Mouse (Mus musculus): ENCODE data around the gene Asphd2. TPM values are rescaled to one million over a fixed set of nuclear protein-coding genes. Genes with fewer than 3 reads are reported as not detected.
A peak's percentile ranks its signal among the peaks of the same experiment; 100 is the strongest.

Asphd2 gene
- polyA plus RNA-seq (2012; rRNA removed): 181 and 198 TPM in 2 replicates

DNA sequence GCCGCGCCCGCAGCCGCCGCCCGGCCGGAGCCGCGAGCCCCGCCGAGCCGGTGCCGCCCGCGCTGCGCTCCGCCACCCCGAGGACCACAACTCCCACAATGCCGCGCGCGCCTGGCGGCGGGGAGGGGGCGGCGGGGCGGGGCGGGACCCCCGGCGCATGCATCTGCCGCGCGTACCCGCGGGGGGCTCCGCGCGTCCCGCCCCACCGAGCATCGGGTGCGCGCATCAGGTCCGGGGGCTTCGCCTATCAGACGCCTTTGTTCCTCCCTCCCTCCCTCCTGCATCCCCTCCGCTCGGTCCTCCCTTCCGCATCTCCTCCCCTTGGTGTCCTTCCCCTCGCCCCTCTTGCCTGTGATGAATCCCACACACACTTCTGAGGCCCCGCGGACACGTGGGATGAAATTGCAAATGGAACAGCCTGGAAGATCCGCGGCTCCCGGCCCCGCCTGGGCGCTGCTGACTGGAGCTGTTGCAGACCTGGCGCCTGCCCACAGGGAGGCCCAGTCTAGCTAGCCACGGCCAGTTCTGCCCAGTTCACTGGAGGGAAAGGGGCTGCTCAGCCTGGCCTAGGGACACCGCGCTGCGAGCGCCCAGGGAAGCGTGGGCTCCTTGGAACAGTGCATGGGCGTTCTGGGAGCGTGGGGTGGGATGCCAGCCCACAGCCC is at the start of gene Asphd2:
TSS of gene Asphd2 (minus strand) at position 88 of the 665 bp plus-strand sequence.
- Histone ChIP-seq H3K4me1 (ENCODE audit: control insufficient read depth, insufficient read depth, low read length) (peaks cover 11% of the 10 kb centered on the region; the same call in 1 of the 2 replicates), H3K27ac (ENCODE audit: insufficient read depth, low read length) (peak within 1 kb of the TSS; percentile 69), H3K4me3 (ENCODE audit: insufficient read depth, low read length) (peak within 1 kb of the TSS; percentile 74)
- TF ChIP-seq CTCF (IDR thresholded peaks at IDR 0.05; ENCODE audit: extremely low read depth, insufficient read depth, low read length) (no peak), POLR2A (IDR thresholded peaks at IDR 0.05; ENCODE audit: extremely low read depth, insufficient read depth, low read length) (peak; percentile 41; the same call in 1 of the 2 replicates)

DNA sequence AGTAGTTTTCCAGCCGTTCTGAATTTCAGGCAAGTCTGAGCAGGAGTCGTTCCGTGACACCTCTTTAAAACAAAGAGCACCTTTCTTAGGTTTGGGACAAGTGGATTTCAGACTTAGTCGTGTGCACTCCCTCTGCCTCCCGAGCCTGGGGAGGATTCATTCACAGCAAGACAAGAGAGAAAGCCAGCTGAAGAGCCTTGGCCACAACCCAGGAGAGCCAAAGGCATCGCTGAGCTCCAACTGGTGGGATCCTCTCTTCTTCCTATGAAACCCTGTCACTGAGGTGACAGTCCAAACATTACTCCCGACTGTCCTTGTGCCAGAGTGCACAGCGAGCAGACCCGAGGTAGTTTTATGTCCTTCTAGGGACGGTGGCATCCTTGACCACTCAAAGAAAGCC is 43.9 kb upstream of the Asphd2 start:
- H3K4me3 ChIP-seq (ENCODE audit: insufficient read depth, low read length): no peak overlapping the region
- TF ChIP-seq POLR2A (IDR thresholded peaks at IDR 0.05; ENCODE audit: extremely low read depth, insufficient read depth, low read length) (no peak), CTCF (IDR thresholded peaks at IDR 0.05; ENCODE audit: extremely low read depth, insufficient read depth, low read length) (no peak)
- H3K27ac ChIP-seq (ENCODE audit: insufficient read depth, low read length): no peak overlapping the region
- peaks cover 9% of the 10 kb centered on the region for H3K4me1 ChIP-seq (ENCODE audit: control insufficient read depth, insufficient read depth, low read length)

DNA sequence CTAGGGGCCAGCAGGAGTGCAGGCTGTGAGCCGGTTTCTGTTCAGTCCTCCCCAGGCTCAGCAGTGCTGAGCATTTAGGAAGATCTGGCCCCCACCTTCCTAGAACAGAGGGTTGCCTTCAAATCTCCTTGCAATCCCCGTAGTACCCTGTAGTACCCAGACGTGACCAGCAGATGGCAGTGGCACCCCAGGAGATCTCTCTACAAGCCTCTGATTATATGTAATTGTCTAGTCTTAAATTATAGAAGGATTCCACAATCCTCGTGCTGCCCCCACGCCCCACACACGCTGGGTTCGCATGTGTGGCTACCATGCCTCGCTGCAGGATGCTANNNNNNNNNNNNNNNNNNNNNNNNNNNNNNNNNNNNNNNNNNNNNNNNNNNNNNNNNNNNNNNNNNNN is 38.3 kb upstream of the Asphd2 start:
- Histone ChIP-seq H3K4me1 (ENCODE audit: control insufficient read depth, insufficient read depth, low read length) (no peaks in the 10 kb centered on the region; the same call in 1 of the 2 replicates), H3K4me3 (ENCODE audit: insufficient read depth, low read length) (no peak overlapping the region), H3K27ac (ENCODE audit: insufficient read depth, low read length) (no peak overlapping the region)
- TF ChIP-seq POLR2A (IDR thresholded peaks at IDR 0.05; ENCODE audit: extremely low read depth, insufficient read depth, low read length): no peak
- peak; percentile 88 for TF ChIP-seq CTCF (IDR thresholded peaks at IDR 0.05; ENCODE audit: extremely low read depth, insufficient read depth, low read length)

DNA sequence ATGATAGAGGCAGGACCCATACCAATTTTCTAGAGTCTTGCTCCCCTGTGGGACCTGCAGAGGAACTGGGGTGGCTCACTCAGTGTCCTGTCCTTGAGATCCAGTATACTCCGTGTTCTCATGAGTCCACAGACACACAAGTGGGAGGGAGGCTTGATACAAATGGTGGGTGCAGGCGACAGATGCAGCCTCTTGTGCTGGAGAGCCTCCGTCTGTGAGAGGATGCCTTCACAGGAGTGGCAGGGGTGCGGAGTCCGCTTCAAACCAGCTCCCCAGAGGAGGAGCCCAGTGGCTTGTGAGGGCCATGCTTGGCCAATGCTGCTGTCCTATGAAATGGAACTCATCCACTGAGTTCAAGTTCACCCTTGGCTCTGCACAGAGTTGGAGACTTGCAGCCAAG is 37.4 kb upstream of the Asphd2 start:
- Histone ChIP-seq H3K27ac (ENCODE audit: insufficient read depth, low read length) (no peak overlapping the region), H3K4me1 (ENCODE audit: control insufficient read depth, insufficient read depth, low read length) (no peaks in the 10 kb centered on the region; the same call in 1 of the 2 replicates), H3K4me3 (ENCODE audit: insufficient read depth, low read length) (no peak overlapping the region)
- TF ChIP-seq CTCF (IDR thresholded peaks at IDR 0.05; ENCODE audit: extremely low read depth, insufficient read depth, low read length): no peak
- TF ChIP-seq POLR2A (IDR thresholded peaks at IDR 0.05; ENCODE audit: extremely low read depth, insufficient read depth, low read length): no peak

DNA sequence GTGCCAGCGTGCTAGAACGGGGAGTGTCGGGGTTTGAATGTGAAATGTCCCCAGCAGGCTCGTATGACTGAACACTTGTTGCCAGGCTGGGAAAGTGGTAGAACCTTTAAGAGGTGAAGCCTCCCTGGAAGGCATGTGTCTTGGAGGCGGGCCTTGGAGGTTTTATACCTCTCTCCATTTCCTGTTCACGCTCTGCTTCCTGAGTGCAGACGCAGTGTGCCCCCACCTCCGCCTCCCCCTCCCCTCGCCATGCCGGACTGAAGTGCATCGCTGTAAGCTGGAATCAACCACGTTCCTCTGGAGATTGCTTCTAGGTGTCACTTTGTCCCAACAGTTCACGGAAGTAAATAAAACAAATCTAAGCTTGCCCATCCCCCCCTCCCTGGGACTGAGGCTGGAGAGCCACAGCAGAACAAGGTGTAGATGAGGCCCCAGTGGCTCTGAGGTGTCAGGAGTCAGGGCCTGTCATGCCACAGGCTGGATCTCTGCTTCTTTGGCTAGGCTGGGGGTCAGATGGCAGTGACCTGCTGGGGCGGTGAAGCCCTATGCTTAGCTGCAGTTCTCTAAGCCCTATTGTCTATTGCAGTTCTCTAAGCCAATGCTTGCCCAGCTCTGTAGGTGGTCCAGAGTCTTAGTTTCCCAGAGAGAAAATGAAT is 36.6 kb upstream of the Asphd2 start:
- no peaks in the 10 kb centered on the region; the same call in 1 of the 2 replicates for H3K4me1 ChIP-seq (ENCODE audit: control insufficient read depth, insufficient read depth, low read length)
- no peak overlapping the region for H3K27ac ChIP-seq (ENCODE audit: insufficient read depth, low read length)
- no peak overlapping the region for H3K4me3 ChIP-seq (ENCODE audit: insufficient read depth, low read length)
- no peak for TF ChIP-seq POLR2A (IDR thresholded peaks at IDR 0.05; ENCODE audit: extremely low read depth, insufficient read depth, low read length)
- no peak for TF ChIP-seq CTCF (IDR thresholded peaks at IDR 0.05; ENCODE audit: extremely low read depth, insufficient read depth, low read length)

DNA sequence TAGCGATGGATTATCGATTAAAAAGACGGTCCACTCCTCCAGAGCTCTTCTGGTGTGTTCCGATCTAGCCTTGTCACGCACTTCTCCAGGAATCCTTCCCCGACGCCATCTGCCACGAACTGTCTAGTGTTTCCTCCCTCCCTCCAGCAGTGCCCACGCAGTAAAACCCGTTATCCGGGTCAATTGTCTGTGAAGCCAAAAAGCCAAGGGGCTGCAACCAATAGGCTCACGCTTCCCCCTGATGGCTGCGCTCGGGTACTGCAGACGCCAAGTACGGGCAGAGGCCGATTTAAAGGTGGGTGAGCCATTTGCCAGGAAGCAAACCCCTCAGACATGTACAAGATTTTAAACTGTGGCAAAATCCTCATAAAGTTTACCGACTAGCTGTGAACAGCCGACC is 34.3 kb upstream of the Asphd2 start:
- Histone ChIP-seq H3K4me1 (ENCODE audit: control insufficient read depth, insufficient read depth, low read length) (no peaks in the 10 kb centered on the region; the same call in 1 of the 2 replicates), H3K4me3 (ENCODE audit: insufficient read depth, low read length) (no peak overlapping the region), H3K27ac (ENCODE audit: insufficient read depth, low read length) (no peak overlapping the region)
- TF ChIP-seq CTCF (IDR thresholded peaks at IDR 0.05; ENCODE audit: extremely low read depth, insufficient read depth, low read length) (peak; percentile 76), POLR2A (IDR thresholded peaks at IDR 0.05; ENCODE audit: extremely low read depth, insufficient read depth, low read length) (no peak)

DNA sequence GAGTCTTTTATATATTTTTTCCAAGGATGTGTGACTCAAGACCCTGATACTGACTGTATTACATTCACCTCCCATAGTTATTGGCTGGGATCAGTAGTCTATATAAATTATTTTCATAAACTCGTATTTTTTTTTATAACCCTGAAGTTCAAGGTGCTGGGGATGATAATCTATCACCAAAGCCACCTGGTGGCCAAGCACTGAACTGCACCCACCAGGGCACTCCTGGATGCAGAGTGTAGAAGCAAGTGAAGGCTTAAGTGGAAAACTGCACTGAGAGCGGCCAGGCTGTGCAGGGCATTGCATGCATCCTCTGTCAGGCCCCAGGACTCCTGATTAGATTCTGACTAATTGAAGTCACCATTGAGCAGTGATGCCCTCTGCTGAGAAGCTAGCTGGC is 32.6 kb upstream of the Asphd2 start:
- Histone ChIP-seq H3K4me3 (ENCODE audit: insufficient read depth, low read length) (no peak overlapping the region), H3K27ac (ENCODE audit: insufficient read depth, low read length) (no peak overlapping the region), H3K4me1 (ENCODE audit: control insufficient read depth, insufficient read depth, low read length) (no peaks in the 10 kb centered on the region)
- TF ChIP-seq POLR2A (IDR thresholded peaks at IDR 0.05; ENCODE audit: extremely low read depth, insufficient read depth, low read length) (no peak), CTCF (IDR thresholded peaks at IDR 0.05; ENCODE audit: extremely low read depth, insufficient read depth, low read length) (peak; percentile 70)

DNA sequence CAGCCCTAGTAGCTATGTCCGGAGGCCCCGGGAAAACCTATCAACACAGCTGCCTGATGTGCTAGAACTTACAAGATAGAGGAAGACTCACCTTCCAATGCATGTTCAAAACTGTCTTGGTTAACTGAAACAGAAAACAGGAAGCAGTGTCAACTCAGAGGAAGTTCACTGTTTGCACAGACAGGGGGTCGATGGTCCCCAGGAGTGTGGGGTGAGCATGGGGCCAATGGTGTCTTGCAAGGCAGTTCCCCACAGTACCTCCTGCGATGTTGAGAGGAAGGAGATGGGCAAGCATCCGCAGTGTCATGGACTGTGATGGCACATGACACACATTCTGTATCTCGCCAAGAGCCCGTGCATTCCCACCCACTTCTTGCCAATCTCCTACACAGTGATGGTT is 32.0 kb upstream of the Asphd2 start:
- Histone ChIP-seq H3K27ac (ENCODE audit: insufficient read depth, low read length) (no peak overlapping the region), H3K4me3 (ENCODE audit: insufficient read depth, low read length) (no peak overlapping the region), H3K4me1 (ENCODE audit: control insufficient read depth, insufficient read depth, low read length) (no peaks in the 10 kb centered on the region)
- TF ChIP-seq POLR2A (IDR thresholded peaks at IDR 0.05; ENCODE audit: extremely low read depth, insufficient read depth, low read length) (no peak), CTCF (IDR thresholded peaks at IDR 0.05; ENCODE audit: extremely low read depth, insufficient read depth, low read length) (no peak)

DNA sequence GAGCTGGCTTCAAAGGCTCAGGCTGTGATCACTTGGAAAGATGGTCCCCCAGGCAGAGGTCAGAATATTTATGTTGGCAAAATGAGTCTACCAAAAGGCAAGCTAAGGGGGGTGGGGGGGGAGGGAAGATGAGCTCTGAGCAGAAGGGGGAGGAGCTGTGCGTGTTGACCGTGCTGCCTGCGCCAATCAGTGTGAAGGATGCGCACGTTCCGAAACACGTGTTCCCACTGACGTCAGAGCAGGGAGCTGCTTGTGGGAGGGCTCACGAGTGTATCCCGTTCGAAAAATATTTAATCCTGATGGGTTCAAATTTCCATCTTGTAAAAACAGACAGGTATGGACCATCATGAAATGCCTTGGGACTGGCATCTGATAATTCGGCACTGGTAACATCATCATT is 24.9 kb upstream of the Asphd2 start:
- TF ChIP-seq POLR2A (IDR thresholded peaks at IDR 0.05; ENCODE audit: extremely low read depth, insufficient read depth, low read length) (no peak), CTCF (IDR thresholded peaks at IDR 0.05; ENCODE audit: extremely low read depth, insufficient read depth, low read length) (no peak)
- Histone ChIP-seq H3K27ac (ENCODE audit: insufficient read depth, low read length) (no peak overlapping the region), H3K4me1 (ENCODE audit: control insufficient read depth, insufficient read depth, low read length) (peaks cover 2% of the 10 kb centered on the region; the same call in 1 of the 2 replicates), H3K4me3 (ENCODE audit: insufficient read depth, low read length) (no peak overlapping the region)

DNA sequence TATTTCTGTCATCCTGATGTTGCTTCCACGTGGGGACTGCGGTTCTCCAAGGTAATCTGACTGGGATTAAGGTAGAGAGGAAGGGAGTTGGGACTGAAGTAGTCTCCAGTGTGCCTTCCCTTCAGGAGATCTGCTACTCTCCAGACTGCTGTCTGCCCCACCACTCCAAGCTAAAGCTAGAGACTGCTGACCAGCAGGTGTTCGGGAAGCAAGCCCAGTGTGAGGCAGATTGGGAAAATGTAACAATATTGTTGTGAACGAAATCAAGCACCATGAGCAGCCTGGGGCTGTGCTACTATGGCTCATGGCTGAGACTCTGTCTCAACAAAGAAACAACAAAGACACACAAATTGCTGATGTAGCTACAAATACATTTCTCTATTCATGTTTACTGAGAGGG is 23.4 kb upstream of the Asphd2 start:
- TF ChIP-seq CTCF (IDR thresholded peaks at IDR 0.05; ENCODE audit: extremely low read depth, insufficient read depth, low read length): no peak
- no peak for TF ChIP-seq POLR2A (IDR thresholded peaks at IDR 0.05; ENCODE audit: extremely low read depth, insufficient read depth, low read length)
- H3K27ac ChIP-seq (ENCODE audit: insufficient read depth, low read length): no peak overlapping the region

More for the DNA sequence above, 23.4 kb upstream of the Asphd2 start:
- Histone ChIP-seq H3K4me1 (ENCODE audit: control insufficient read depth, insufficient read depth, low read length) (peaks cover 2% of the 10 kb centered on the region; the same call in 1 of the 2 replicates), H3K4me3 (ENCODE audit: insufficient read depth, low read length) (no peak overlapping the region)

Measured in cortical plate, adult 2 months (tissue).